Mouse (Mus musculus) liver, adult 2 months (tissue): Measurements from ENCODE around the gene Prdm16.

ENCODE experiments used
- CTCF ChIP-seq: fragments of 200-500 bp; IDR thresholded peaks from 2 replicates; pipeline ENCODE4 v1.5.1; 2011; ENCODE audit warnings: low read depth, low read length, control low read depth
- POLR2A ChIP-seq: fragments of 200-500 bp; IDR thresholded peaks from 2 replicates; pipeline ENCODE4 v1.6.1; 2011; ENCODE audit warnings: low read length, control low read depth; ENCODE audit not compliant: insufficient read depth; ENCODE audit errors: extremely low read depth

- TF ChIP-seq POLR2A = no peak
- no peak for TF ChIP-seq CTCF
These were observed 53.0 kb downstream of the Prdm16 start for GRCm38 (mm10) chr4:154583712-154584111.
